Mouse (Mus musculus) limb, embryonic 12.5 days (tissue): Measurements from ENCODE around the gene Chrm4. TPM values are rescaled to one million over a fixed set of nuclear protein-coding genes. Genes with fewer than 3 reads are reported as not detected.

Experiments
- ATAC-seq: fragments of 200-750 bp; cut with Nextera tagmentation; 2 replicates; pipeline ENCODE4 v1.8.0; 2017; ENCODE audit warnings: low read depth, moderate TSS enrichment; ENCODE audit not compliant: insufficient number of reproducible peaks, insufficient read depth, low FRiP score, low TSS enrichment
- H3K27ac ChIP-seq: fragments of 300-500 bp; sonication (generic); 2 replicates; pipeline ENCODE4 v1.5.1; 2016; ENCODE audit warnings: mild to moderate bottlenecking, moderate library complexity
- H3K27me3 ChIP-seq: fragments of 300-500 bp; sonication (generic); 2 replicates; pipeline ENCODE4 v1.6.1; 2016; ENCODE audit warnings: mild to moderate bottlenecking, moderate library complexity
- H3K36me3 ChIP-seq: fragments of 300-500 bp; sonication (generic); 2 replicates; pipeline ENCODE4 v1.6.1; 2016; ENCODE audit warnings: mild to moderate bottlenecking, moderate library complexity
- H3K4me1 ChIP-seq: fragments of 300-500 bp; sonication (generic); replicated peaks from 2 replicates; pipeline ENCODE4 v1.6.1; 2016
- H3K4me2 ChIP-seq: fragments of 300-500 bp; sonication (generic); 2 replicates; pipeline ENCODE4 v1.6.1; 2016; ENCODE audit warnings: mild to moderate bottlenecking, moderate library complexity
- H3K4me3 ChIP-seq: fragments of 300-500 bp; sonication (generic); replicated peaks from 2 replicates; pipeline ENCODE4 v1.5.1; 2016; ENCODE audit warnings: mild to moderate bottlenecking
- H3K9ac ChIP-seq: fragments of 300-500 bp; sonication (generic); replicated peaks from 2 replicates; pipeline ENCODE4 v1.6.1; 2016; ENCODE audit warnings: mild to moderate bottlenecking, moderate library complexity
- H3K9me3 ChIP-seq: fragments of 300-500 bp; sonication (generic); 2 replicates; pipeline ENCODE4 v1.6.1; 2016; ENCODE audit warnings: mild to moderate bottlenecking, moderate library complexity
- WGBS: fragments of 180-500 bp; shearing (Covaris S2); methylation state at CpG from one replicate; pipeline ENCODE4 v1.1.7; 2016; 5-methylcytosine and 5-hydroxymethylcytosine counted together
- polyA plus RNA-seq: library from polyadenylated mRNA; unstranded; fragments of >200 nt; fragmentation: Nextera tagmentation; extraction: Ambion mirVana; gene quantifications from 2 replicates; pipeline ENCODE4 v1.2.1, GENCODE M21; 2016

Gene Chrm4
- polyA plus RNA-seq, 1 experiment from 2014 or later: 0.65 TPM

- no peak for ATAC-seq
- Histone ChIP-seq H3K9ac (no peak overlapping the region), H3K9me3 (no peaks in the 10 kb centered on the region), H3K4me2 (no peak overlapping the region), H3K4me1 (peaks cover 43% of the 10 kb centered on the region), H3K27me3 (no peaks in the 10 kb centered on the region), H3K4me3 (no peak overlapping the region), H3K27ac (no peak overlapping the region), H3K36me3 (peaks cover 5% of the 10 kb centered on the region; the same call in 1 of the 2 replicates)
- WGBS: 88% methylated on average over 8 of the region's 8 CpGs
Observed at GRCm38 (mm10) chr2:91958049-91958448, 31.0 kb downstream of the Chrm4 start.

DNA sequence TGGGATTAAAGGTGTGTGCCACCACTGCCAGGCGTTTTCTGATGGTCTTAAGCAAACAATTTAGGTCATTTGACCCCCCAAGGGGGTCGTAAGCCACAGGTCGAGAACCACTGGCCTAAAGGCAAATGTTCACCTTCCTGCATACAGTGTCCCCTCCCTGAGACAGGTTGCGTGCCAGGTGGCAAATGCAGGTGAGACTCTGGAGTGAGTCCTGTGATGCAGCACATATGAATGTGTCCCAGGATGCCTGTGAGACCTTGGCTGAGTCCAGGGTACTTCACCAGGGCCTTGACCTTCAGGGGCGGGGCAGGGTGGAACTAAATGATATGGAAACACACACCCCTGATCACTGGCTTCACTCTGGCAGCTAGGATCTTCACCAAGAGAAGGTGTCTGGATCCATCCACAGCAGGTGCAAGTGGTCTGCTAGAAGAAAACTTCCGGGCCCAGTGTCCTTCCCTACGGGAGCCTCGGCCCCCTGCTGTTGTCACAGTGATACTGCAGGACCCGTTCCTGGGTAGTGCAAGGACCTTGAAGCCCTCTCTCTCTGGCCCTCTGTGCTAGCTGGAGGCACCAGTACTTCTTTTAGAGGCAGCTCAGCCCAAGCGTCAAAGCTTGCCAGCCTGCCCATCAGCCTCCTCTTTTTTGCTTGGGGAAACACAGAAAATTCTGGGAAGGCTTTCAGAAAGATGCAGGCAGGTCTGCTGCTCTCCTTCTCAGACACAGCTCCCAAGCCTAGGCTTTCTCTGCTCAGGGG, 31.8 kb downstream of the Chrm4 start:
- 46% methylated on average over 10 of the region's 10 CpGs for WGBS
- no peak for ATAC-seq
- no peak overlapping the region for H3K4me3 ChIP-seq
- H3K27me3 ChIP-seq: no peaks in the 10 kb centered on the region
- peaks cover 39% of the 10 kb centered on the region for H3K4me1 ChIP-seq
- H3K36me3 ChIP-seq: peaks cover 1% of the 10 kb centered on the region; the same call in 1 of the 2 replicates
- no peak overlapping the region for H3K9ac ChIP-seq
- no peaks in the 10 kb centered on the region for H3K9me3 ChIP-seq
- no peak overlapping the region for H3K27ac ChIP-seq
- no peak overlapping the region for H3K4me2 ChIP-seq

DNA sequence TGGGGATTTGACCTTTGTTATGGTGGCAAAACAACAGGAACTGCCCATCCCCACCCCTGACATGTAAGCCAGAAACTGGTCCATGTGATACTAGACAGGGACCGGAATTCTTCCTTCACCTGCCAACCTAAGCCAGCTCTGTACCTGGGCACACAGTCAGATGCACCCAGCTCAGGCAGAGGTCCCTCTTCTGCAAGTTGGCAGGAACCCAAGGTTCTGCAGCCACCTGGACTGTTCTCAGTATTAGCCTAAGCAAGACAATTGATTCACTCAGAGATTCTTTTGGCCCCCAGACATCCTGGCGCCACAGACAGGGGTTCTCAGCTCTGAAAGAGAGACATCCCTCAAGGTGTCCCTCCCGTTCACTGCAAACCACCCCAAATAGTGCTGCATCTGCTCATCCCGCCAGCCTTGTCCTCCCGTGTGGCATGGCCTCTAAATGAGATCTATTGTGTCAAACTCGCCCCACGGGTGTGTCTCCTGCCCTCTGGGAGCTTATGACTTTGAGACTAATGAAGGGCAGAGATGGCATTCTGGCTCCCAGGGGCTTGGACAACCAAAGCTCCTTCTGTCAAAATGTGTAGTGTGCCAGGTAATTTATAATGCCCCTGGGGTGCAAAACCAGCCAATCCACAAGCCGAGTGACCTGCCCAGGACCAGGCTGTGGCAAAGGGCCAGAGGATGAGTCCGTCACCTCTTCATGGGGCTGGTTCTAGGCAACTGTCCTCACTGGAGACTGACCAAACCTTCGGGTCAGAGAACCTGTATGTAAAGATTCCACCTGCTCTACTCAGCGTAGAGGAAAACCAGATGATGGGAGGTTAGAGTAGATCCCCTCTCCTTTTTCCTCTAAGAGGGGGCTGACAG, 32.7 kb downstream of the Chrm4 start:
- Histone ChIP-seq H3K36me3 (no peaks in the 10 kb centered on the region; the same call in 1 of the 2 replicates), H3K4me1 (peaks cover 38% of the 10 kb centered on the region), H3K27me3 (no peaks in the 10 kb centered on the region), H3K9me3 (no peaks in the 10 kb centered on the region), H3K4me2 (no peak overlapping the region), H3K9ac (no peak overlapping the region), H3K4me3 (no peak overlapping the region), H3K27ac (no peak overlapping the region)
- 81% methylated on average over 11 of the region's 11 CpGs for WGBS
- no peak for ATAC-seq

GRCm38 (mm10) chr2:91960459-91960858, 33.4 kb downstream of the Chrm4 start:
- Histone ChIP-seq H3K27ac (no peak overlapping the region), H3K4me1 (peaks cover 41% of the 10 kb centered on the region), H3K4me3 (no peak overlapping the region), H3K4me2 (no peak overlapping the region), H3K27me3 (no peaks in the 10 kb centered on the region), H3K9ac (no peak overlapping the region), H3K36me3 (no peaks in the 10 kb centered on the region; the same call in 1 of the 2 replicates), H3K9me3 (no peaks in the 10 kb centered on the region)
- 90% methylated on average over 5 of the region's 5 CpGs for WGBS
- no peak for ATAC-seq

GRCm38 (mm10) chr2:91961901-91962761, 35.1 kb downstream of the Chrm4 start:
- Histone ChIP-seq H3K27ac (no peak overlapping the region), H3K4me3 (peak overlapping the region; percentile 88), H3K4me2 (peak overlapping the region; percentile 92), H3K4me1 (peaks cover 39% of the 10 kb centered on the region), H3K9me3 (no peaks in the 10 kb centered on the region), H3K36me3 (no peaks in the 10 kb centered on the region), H3K9ac (peak overlapping the region; percentile 89), H3K27me3 (peaks cover 4% of the 10 kb centered on the region; the same call in 1 of the 2 replicates)
- ATAC-seq: no peak
- 48% methylated on average over 4 of the region's 4 CpGs for WGBS

DNA sequence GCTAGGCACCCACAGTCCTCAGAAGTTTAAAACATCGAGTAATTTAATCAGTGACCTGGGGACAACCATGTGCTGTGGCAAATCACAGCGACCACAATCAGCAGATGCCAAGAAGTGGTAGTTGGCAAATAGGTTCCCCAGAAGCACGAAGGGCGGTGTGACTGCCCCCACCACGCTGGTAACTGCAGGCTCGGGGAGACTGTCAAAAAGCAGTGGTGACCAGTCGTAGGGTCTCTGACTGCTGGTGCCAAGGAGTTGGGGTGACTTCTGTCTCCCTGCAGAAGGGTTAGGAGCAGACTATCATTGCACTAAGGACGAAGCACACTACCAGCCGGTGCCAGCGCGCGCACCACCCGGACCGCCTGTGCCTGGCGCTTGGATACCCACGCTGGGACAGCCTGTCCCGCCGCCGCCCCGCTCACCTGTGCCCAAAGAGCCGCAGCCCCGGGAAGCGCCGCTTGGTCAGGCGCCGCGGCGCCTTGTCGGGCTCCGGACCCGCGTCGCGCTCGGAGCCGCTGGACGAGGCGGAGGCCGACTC, 35.9 kb downstream of the Chrm4 start:
- Histone ChIP-seq H3K4me2 (peak overlapping the region; percentile 92), H3K4me1 (peaks cover 34% of the 10 kb centered on the region), H3K36me3 (no peaks in the 10 kb centered on the region), H3K9ac (peak overlapping the region; percentile 89), H3K27ac (peak overlapping the region; percentile 76), H3K4me3 (peak overlapping the region; percentile 88), H3K9me3 (no peaks in the 10 kb centered on the region), H3K27me3 (peaks cover 4% of the 10 kb centered on the region; the same call in 1 of the 2 replicates)
- under 1% methylated on average over 39 of the region's 39 CpGs for WGBS
- 0 out of 2 replicates have a peak, but pooled peaks have one; percentile 11 for ATAC-seq

- peaks cover 4% of the 10 kb centered on the region; the same call in 1 of the 2 replicates for H3K27me3 ChIP-seq
- ATAC-seq: peak; percentile 93
- peak overlapping the region; percentile 92 for H3K4me2 ChIP-seq
- peak overlapping the region; percentile 89 for H3K9ac ChIP-seq
- H3K36me3 ChIP-seq: no peaks in the 10 kb centered on the region
- WGBS: 2% methylated on average over 30 of the region's 57 CpGs
- peak overlapping the region; percentile 88 for H3K4me3 ChIP-seq
- peak overlapping the region; percentile 76 for H3K27ac ChIP-seq
- peaks cover 38% of the 10 kb centered on the region for H3K4me1 ChIP-seq
- H3K9me3 ChIP-seq: no peaks in the 10 kb centered on the region
Observed at GRCm38 (mm10) chr2:91963443-91963932, 36.4 kb downstream of the Chrm4 start.

DNA sequence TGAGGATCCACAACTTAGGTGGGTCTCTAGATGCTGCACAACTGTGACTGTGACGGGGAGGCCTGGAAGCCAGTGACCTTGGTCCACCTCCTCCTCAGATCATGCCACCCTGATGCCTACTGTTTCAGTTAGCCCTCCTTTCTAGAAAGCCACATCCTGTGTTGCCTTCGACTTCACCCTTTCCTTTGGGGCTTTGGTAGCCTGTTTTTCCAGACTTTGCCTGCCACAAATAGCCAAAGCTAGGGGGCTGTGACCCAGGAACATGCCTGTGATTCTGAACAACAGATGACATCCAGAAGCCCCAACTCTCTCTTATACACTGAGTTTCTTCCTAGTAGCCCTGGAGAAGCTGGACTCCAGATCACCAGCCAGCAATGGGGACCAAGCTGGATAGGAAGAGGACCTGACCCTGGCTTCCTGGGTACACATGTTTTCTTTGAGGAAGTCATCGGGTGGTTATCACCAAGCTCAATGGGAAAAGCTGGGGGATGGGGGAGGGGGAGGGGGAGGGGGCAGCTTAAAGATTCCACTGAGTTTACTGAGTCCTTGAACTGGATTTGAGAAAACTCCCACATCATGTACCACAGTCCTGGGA, 37.7 kb downstream of the Chrm4 start:
- Histone ChIP-seq H3K4me3 (peak overlapping the region; percentile 25), H3K27ac (peak overlapping the region; percentile 76; the same call in 1 of the 2 replicates), H3K4me1 (peaks cover 36% of the 10 kb centered on the region), H3K27me3 (peaks cover 4% of the 10 kb centered on the region; the same call in 1 of the 2 replicates), H3K9ac (no peak overlapping the region), H3K9me3 (no peaks in the 10 kb centered on the region), H3K36me3 (no peaks in the 10 kb centered on the region), H3K4me2 (peak overlapping the region; percentile 92)
- no peak for ATAC-seq
- 68% methylated on average over 3 of the region's 3 CpGs for WGBS

DNA sequence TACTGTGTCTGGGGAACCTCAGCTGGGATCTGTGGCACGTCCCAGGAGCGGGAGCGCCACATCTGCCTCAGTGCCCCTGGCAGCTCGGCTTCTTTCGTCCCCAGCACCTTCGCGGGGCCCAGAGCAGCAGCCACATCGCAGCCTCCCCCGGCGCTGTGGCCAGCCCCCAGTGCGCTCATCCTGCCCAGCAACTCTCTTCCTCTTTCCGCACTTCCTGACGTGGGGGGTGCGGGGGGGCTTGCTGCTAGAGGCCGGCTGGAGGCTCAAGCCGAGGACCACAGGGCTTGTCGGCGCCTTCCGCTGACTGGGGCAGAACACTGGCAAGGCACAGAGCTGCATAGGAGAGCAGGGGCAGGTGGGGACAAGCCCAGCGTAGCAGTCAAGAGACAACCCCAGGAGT, 38.4 kb downstream of the Chrm4 start:
- peak overlapping the region; percentile 53 for H3K27ac ChIP-seq
- ATAC-seq: no peak
- 9% methylated on average over 20 of the region's 20 CpGs for WGBS
- peaks cover 4% of the 10 kb centered on the region for H3K27me3 ChIP-seq
- peak overlapping the region; percentile 25 for H3K4me3 ChIP-seq
- no peaks in the 10 kb centered on the region for H3K36me3 ChIP-seq
- no peaks in the 10 kb centered on the region for H3K9me3 ChIP-seq
- H3K4me2 ChIP-seq: peak overlapping the region; percentile 92
- peaks cover 36% of the 10 kb centered on the region for H3K4me1 ChIP-seq
- H3K9ac ChIP-seq: no peak overlapping the region; the same call in 1 of the 2 replicates

GRCm38 (mm10) chr2:91966367-91966766, 39.3 kb downstream of the Chrm4 start:
- H3K4me1 ChIP-seq: peaks cover 38% of the 10 kb centered on the region
- H3K9ac ChIP-seq: no peak overlapping the region
- no peaks in the 10 kb centered on the region for H3K9me3 ChIP-seq
- H3K27ac ChIP-seq: no peak overlapping the region
- 83% methylated on average over 5 of the region's 5 CpGs for WGBS
- H3K4me2 ChIP-seq: no peak overlapping the region
- H3K4me3 ChIP-seq: no peak overlapping the region
- no peak for ATAC-seq
- no peaks in the 10 kb centered on the region for H3K36me3 ChIP-seq
- peaks cover 10% of the 10 kb centered on the region for H3K27me3 ChIP-seq
